Mouse (Mus musculus) urinary bladder, adult 2 months (tissue): ENCODE data around the gene Ppp1r17. TPM values are rescaled to one million over a fixed set of nuclear protein-coding genes. Genes with fewer than 3 reads are reported as not detected.

ENCODE experiments used
- DNase-seq: peaks from one replicate; pipeline ENCODE4 v3.0.0; 2022; ENCODE audit warnings: low spot score
- polyA plus RNA-seq: library from polyadenylated mRNA; depleted of rRNA; stranded (reverse); fragments of >200 nt; gene quantifications from 2 replicates; pipeline ENCODE4 v1.2.3, GENCODE M21; 2012; rRNA removed

Ppp1r17 gene
- polyA plus RNA-seq, result 0.07 TPM in 1 of 2 replicates, not detected in the other

GRCm38 (mm10) chr6:56017291-56017994, at the start of gene Ppp1r17:
TSS of gene Ppp1r17 (plus strand) at chr6:56017497.
- no peak for DNase-seq

GRCm38 (mm10) chr6:55972998-55973397, 44.3 kb upstream of the Ppp1r17 start:
- DNase-seq, result no peak

- no peak for DNase-seq
Observed at GRCm38 (mm10) chr6:55979766-55980165, 37.5 kb upstream of the Ppp1r17 start.

- no peak for DNase-seq
Observed at GRCm38 (mm10) chr6:56008711-56009110, 8.6 kb upstream of the Ppp1r17 start.

GRCm38 (mm10) chr6:56012384-56012783, 4.9 kb upstream of the Ppp1r17 start:
- DNase-seq, result no peak

- no peak for DNase-seq
Observed at GRCm38 (mm10) chr6:56019632-56020031, 2.3 kb downstream of the Ppp1r17 start.

- no peak for DNase-seq
Observed at GRCm38 (mm10) chr6:56025533-56025932, 8.2 kb downstream of the Ppp1r17 start.

GRCm38 (mm10) chr6:56027318-56027717, 10.0 kb downstream of the Ppp1r17 start:
- no peak for DNase-seq

GRCm38 (mm10) chr6:56027966-56028365, 10.7 kb downstream of the Ppp1r17 start:
- no peak for DNase-seq

- DNase-seq, result no peak
Observed at GRCm38 (mm10) chr6:56029986-56030385, 12.7 kb downstream of the Ppp1r17 start.

- DNase-seq, result no peak
Observed at GRCm38 (mm10) chr6:56032231-56032630, 14.9 kb downstream of the Ppp1r17 start.

GRCm38 (mm10) chr6:56035054-56035453, 17.8 kb downstream of the Ppp1r17 start:
- no peak for DNase-seq

GRCm38 (mm10) chr6:56039476-56040055, 22.3 kb downstream of the Ppp1r17 start:
- no peak for DNase-seq

- no peak for DNase-seq
Observed at GRCm38 (mm10) chr6:56044270-56044669, 27.0 kb downstream of the Ppp1r17 start.

GRCm38 (mm10) chr6:56044716-56045115, 27.4 kb downstream of the Ppp1r17 start:
- no peak for DNase-seq

- DNase-seq, result no peak
Observed at GRCm38 (mm10) chr6:56048580-56048979, 31.3 kb downstream of the Ppp1r17 start.

GRCm38 (mm10) chr6:56049104-56049503, 31.8 kb downstream of the Ppp1r17 start:
- no peak for DNase-seq

GRCm38 (mm10) chr6:56063736-56064135, 46.4 kb downstream of the Ppp1r17 start:
- no peak for DNase-seq

GRCm38 (mm10) chr6:56066632-56067282, 49.5 kb downstream of the Ppp1r17 start:
- DNase-seq, result no peak

GRCm38 (mm10) chr6:56068516-56068915, 51.2 kb downstream of the Ppp1r17 start:
- no peak for DNase-seq

GRCm38 (mm10) chr6:56076378-56076805, 59.1 kb downstream of the Ppp1r17 start:
- DNase-seq, result no peak
